Mouse (Mus musculus): ENCODE measurements at regions not wholly inside any gene's neighbourhood (a gene's known extent, or its start where the extent isn't known, plus 50 kb on each side); places are given as distances from the start of the nearest gene placed in this dataset.

GRCm38 (mm10) chr5:77888534-77888933 lies 480.7 kb upstream of the Igfbp7 start:
- in situ Hi-C loops (cut with MboI; ENCODE audit: low pct_unique_long_range_greater_than_20kb): no loop called here
- ATAC-seq (no peak), DNase-seq (ENCODE audit: low read depth, low spot score) (no peak)
- no peak for TF ChIP-seq CTCF (IDR thresholded peaks at IDR 0.05)
- ChIA-PET CTCF (no interaction called here), POLR2A (no interaction called here)
- no peaks in the 10 kb centered on the region for H3K27me3 ChIP-seq

GRCm38 (mm10) chr5:77871403-77871802 lies 463.6 kb upstream of the Igfbp7 start:
- peaks cover 7% of the 10 kb centered on the region for H3K27me3 ChIP-seq
- CTCF ChIA-PET: interaction anchor here (1.0 kb wide), 1 partner anchor 13 kb away, joined by 3 read pairs; no protein-coding TSS in a partner anchor
- POLR2A ChIA-PET: no interaction called here
- DNase-seq (ENCODE audit: low read depth, low spot score): no peak
- ATAC-seq: no peak
- TF ChIP-seq CTCF (IDR thresholded peaks at IDR 0.05): no peak
- in situ Hi-C loops (cut with MboI; ENCODE audit: low pct_unique_long_range_greater_than_20kb): no loop called here

- ATAC-seq: no peak
- peaks cover 5% of the 10 kb centered on the region for H3K27me3 ChIP-seq
- in situ Hi-C loops (cut with MboI; ENCODE audit: low pct_unique_long_range_greater_than_20kb): no loop called here
- DNase-seq (ENCODE audit: low read depth, low spot score): no peak
- ChIA-PET CTCF (no interaction called here), POLR2A (no interaction called here)
- no peak for TF ChIP-seq CTCF (IDR thresholded peaks at IDR 0.05)
Observed at GRCm38 (mm10) chr5:77865342-77865741, 457.5 kb upstream of the Igfbp7 start.

GRCm38 (mm10) chr5:77855191-77855590 lies 447.4 kb upstream of the Igfbp7 start:
- DNase-seq (ENCODE audit: low read depth, low spot score) (no peak), ATAC-seq (no peak)
- in situ Hi-C loops (cut with MboI; ENCODE audit: low pct_unique_long_range_greater_than_20kb): no loop called here
- TF ChIP-seq CTCF (IDR thresholded peaks at IDR 0.05): no peak
- CTCF ChIA-PET: interaction anchor here (1.4 kb wide), 1 partner anchor 29 kb away, joined by 3 read pairs; no protein-coding TSS in a partner anchor
- POLR2A ChIA-PET: no interaction called here
- H3K27me3 ChIP-seq: peaks cover 5% of the 10 kb centered on the region

- in situ Hi-C loops (cut with MboI; ENCODE audit: low pct_unique_long_range_greater_than_20kb): no loop called here
- ATAC-seq: no peak
- no peak for DNase-seq (ENCODE audit: low read depth, low spot score)
- H3K27me3 ChIP-seq: peaks cover 5% of the 10 kb centered on the region
- CTCF ChIA-PET: interaction anchor here (1.4 kb wide), 1 partner anchor 30 kb away, joined by 3 read pairs; no protein-coding TSS in a partner anchor
- POLR2A ChIA-PET: no interaction called here
- no peak for TF ChIP-seq CTCF (IDR thresholded peaks at IDR 0.05)
Observed at GRCm38 (mm10) chr5:77853999-77854784, 446.4 kb upstream of the Igfbp7 start.

GRCm38 (mm10) chr5:77851645-77852044 lies 443.8 kb upstream of the Igfbp7 start:
- ATAC-seq (no peak), DNase-seq (ENCODE audit: low read depth, low spot score) (no peak)
- ChIA-PET POLR2A (no interaction called here), CTCF (no interaction called here)
- in situ Hi-C loops (cut with MboI; ENCODE audit: low pct_unique_long_range_greater_than_20kb): no loop called here
- TF ChIP-seq CTCF (IDR thresholded peaks at IDR 0.05): no peak
- H3K27me3 ChIP-seq: peaks cover 5% of the 10 kb centered on the region

GRCm38 (mm10) chr5:77838186-77839097 lies 430.6 kb upstream of the Igfbp7 start:
- ChIA-PET POLR2A (no interaction called here), CTCF (no interaction called here)
- ATAC-seq: no peak
- in situ Hi-C loops (cut with MboI; ENCODE audit: low pct_unique_long_range_greater_than_20kb): no loop called here
- peaks cover 2% of the 10 kb centered on the region for H3K27me3 ChIP-seq
- DNase-seq (ENCODE audit: low read depth, low spot score): no peak
- no peak for TF ChIP-seq CTCF (IDR thresholded peaks at IDR 0.05)

GRCm38 (mm10) chr5:77827971-77828370 lies 420.1 kb upstream of the Igfbp7 start:
- TF ChIP-seq CTCF (IDR thresholded peaks at IDR 0.05): no peak
- H3K27me3 ChIP-seq: peaks cover 6% of the 10 kb centered on the region
- DNase-seq (ENCODE audit: low read depth, low spot score) (no peak), ATAC-seq (no peak)
- ChIA-PET POLR2A (no interaction called here), CTCF (no interaction called here)
- in situ Hi-C loops (cut with MboI; ENCODE audit: low pct_unique_long_range_greater_than_20kb): no loop called here

- TF ChIP-seq CTCF (IDR thresholded peaks at IDR 0.05): no peak
- CTCF ChIA-PET: no interaction called here
- DNase-seq (ENCODE audit: low read depth, low spot score) (no peak), ATAC-seq (no peak)
- POLR2A ChIA-PET: no interaction called here
- in situ Hi-C loops (cut with MboI; ENCODE audit: low pct_unique_long_range_greater_than_20kb): no loop called here
- H3K27me3 ChIP-seq: peaks cover 6% of the 10 kb centered on the region
Observed at GRCm38 (mm10) chr5:77826063-77826462, 418.2 kb upstream of the Igfbp7 start.

- ChIA-PET POLR2A (no interaction called here), CTCF (no interaction called here)
- no peak for DNase-seq (ENCODE audit: low read depth, low spot score)
- in situ Hi-C loops (cut with MboI; ENCODE audit: low pct_unique_long_range_greater_than_20kb): no loop called here
- ATAC-seq: no peak
- H3K27me3 ChIP-seq: peaks cover 5% of the 10 kb centered on the region
- TF ChIP-seq CTCF (IDR thresholded peaks at IDR 0.05): no peak
Observed at GRCm38 (mm10) chr5:77816759-77817280, 409.0 kb upstream of the Igfbp7 start.

GRCm38 (mm10) chr5:77809844-77810243 lies 402.0 kb upstream of the Igfbp7 start:
- no peak for TF ChIP-seq CTCF (IDR thresholded peaks at IDR 0.05)
- in situ Hi-C loops (cut with MboI; ENCODE audit: low pct_unique_long_range_greater_than_20kb): no loop called here
- peaks cover 4% of the 10 kb centered on the region for H3K27me3 ChIP-seq
- POLR2A ChIA-PET: interaction anchor here (0.7 kb wide), 1 partner anchor 75 kb away, joined by 6 read pairs; no protein-coding TSS in a partner anchor
- no peak for ATAC-seq
- CTCF ChIA-PET: no interaction called here
- no peak for DNase-seq (ENCODE audit: low read depth, low spot score)

Measured in Patski (cell line).